Mouse (Mus musculus) heart, postnatal 0 days (tissue): ENCODE data around the gene Uevld. TPM values are rescaled to one million over a fixed set of nuclear protein-coding genes. Genes with fewer than 3 reads are reported as not detected.

Experiments
- ATAC-seq: fragments of 200-750 bp; cut with Nextera tagmentation; 2 replicates; pipeline ENCODE4 v1.8.0; 2017; ENCODE audit warnings: low read depth, moderate number of reproducible peaks, moderate library complexity; ENCODE audit not compliant: insufficient read depth
- DNase-seq: peaks from one replicate; pipeline ENCODE4 v3.0.0-alpha.2; 2016; ENCODE audit warnings: low spot score
- H3K27ac ChIP-seq: fragments of 300-500 bp; sonication (generic); 2 replicates; pipeline ENCODE4 v1.5.1; 2014; ENCODE audit warnings: low read depth, mild to moderate bottlenecking
- H3K27me3 ChIP-seq: fragments of 300-500 bp; sonication (generic); 2 replicates; pipeline ENCODE4 v1.6.1; 2014; ENCODE audit warnings: low read length, mixed read lengths; ENCODE audit not compliant: control insufficient read depth, insufficient read depth
- H3K36me3 ChIP-seq: fragments of 300-500 bp; sonication (generic); replicated peaks from 2 replicates; pipeline ENCODE4 v1.6.1; 2014; ENCODE audit warnings: low read length, mixed read lengths; ENCODE audit not compliant: control insufficient read depth, insufficient read depth
- H3K4me1 ChIP-seq: fragments of 300-500 bp; sonication (generic); 2 replicates; pipeline ENCODE4 v1.6.1; 2014; ENCODE audit warnings: antibody characterized with exemption; ENCODE audit not compliant: control insufficient read depth, insufficient read depth
- H3K4me2 ChIP-seq: fragments of 300-500 bp; sonication (generic); 2 replicates; pipeline ENCODE4 v1.6.1; 2014; ENCODE audit warnings: low read depth, mild to moderate bottlenecking, low read length, moderate library complexity
- H3K4me3 ChIP-seq: fragments of 300-500 bp; sonication (generic); 2 replicates; pipeline ENCODE4 v1.5.1; 2014; ENCODE audit warnings: low read depth, low read length
- H3K9ac ChIP-seq: fragments of 300-500 bp; sonication (generic); replicated peaks from 2 replicates; pipeline ENCODE4 v1.6.1; 2014; ENCODE audit warnings: low read depth, low read length, mixed read lengths
- H3K9me3 ChIP-seq: fragments of 300-500 bp; sonication (generic); replicated peaks from 2 replicates; pipeline ENCODE4 v1.6.1; 2016; ENCODE audit warnings: low read length; ENCODE audit not compliant: control insufficient read depth
- CTCF ChIP-seq: IDR thresholded peaks from 2 replicates; pipeline ENCODE4 v1.5.1; 2016; ENCODE audit warnings: antibody characterized with exemption, control low read depth, low read depth
- EP300 ChIP-seq: IDR thresholded peaks from 2 replicates; pipeline ENCODE4 v1.6.1; 2016; ENCODE audit warnings: antibody characterized with exemption, low read depth
- WGBS: fragments of 180-500 bp; shearing (Covaris S2); extraction: QIAGEN DNeasy Blood & Tissue Kit; methylation state at CpG from one replicate; pipeline ENCODE4 v1.1.7; 2014; 5-methylcytosine and 5-hydroxymethylcytosine counted together
- polyA plus RNA-seq: library from polyadenylated mRNA; unstranded; fragments of >200 nt; fragmentation: Nextera tagmentation; extraction: Ambion mirVana; gene quantifications from 2 replicates; pipeline ENCODE4 v1.2.1, GENCODE M21; 2015
- total RNA-seq: library from RNA; depleted of rRNA; stranded (reverse); fragments of >200 nt; gene quantifications from 2 replicates; pipeline ENCODE4 v1.2.3, GENCODE M21; 2014; ENCODE audit warnings: low replicate concordance

Uevld gene
- total and polyA plus RNA-seq, 2 experiments from 2014 or later, result 4.4 to 10.5 TPM

GRCm38 (mm10) chr7:47001125-47001899 is 43.0 kb upstream of the Uevld start:
- peaks cover 27% of the 10 kb centered on the region for H3K36me3 ChIP-seq
- no peak for TF ChIP-seq CTCF
- no peak for TF ChIP-seq EP300
- peaks cover 29% of the 10 kb centered on the region for H3K4me1 ChIP-seq
- H3K4me3 ChIP-seq, result no peak overlapping the region
- WGBS, result 57% methylated on average over 5 of the region's 5 CpGs
- ATAC-seq, result no peak
- H3K27ac ChIP-seq, result no peak overlapping the region
- no peak for DNase-seq
- H3K9ac ChIP-seq, result no peak overlapping the region
- no peaks in the 10 kb centered on the region for H3K27me3 ChIP-seq
- no peaks in the 10 kb centered on the region for H3K9me3 ChIP-seq
- H3K4me2 ChIP-seq, result no peak overlapping the region

DNA sequence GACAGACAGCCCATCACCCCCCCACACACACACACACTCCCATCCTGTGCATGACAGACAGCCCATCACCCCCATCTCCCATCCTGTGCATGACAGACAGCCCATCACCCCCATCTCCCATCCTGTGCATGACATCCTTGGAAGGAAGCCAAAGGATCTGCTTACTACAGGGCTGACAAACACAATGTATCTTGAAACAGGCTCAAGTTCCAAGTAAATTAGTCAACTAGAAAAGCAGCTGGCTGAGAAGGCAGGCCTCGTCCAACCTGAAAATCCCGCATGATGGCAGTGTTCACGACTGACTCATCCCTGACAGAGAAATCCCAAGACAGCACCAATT is 42.3 kb upstream of the Uevld start:
- TF ChIP-seq EP300 (no peak), CTCF (no peak)
- no peaks in the 10 kb centered on the region for H3K27me3 ChIP-seq
- no peak for DNase-seq
- peaks cover 34% of the 10 kb centered on the region for H3K36me3 ChIP-seq
- no peak overlapping the region for H3K4me3 ChIP-seq
- no peaks in the 10 kb centered on the region for H3K9me3 ChIP-seq
- ATAC-seq, result peak; percentile 71
- 56% methylated on average over 3 of the region's 3 CpGs for WGBS
- no peak overlapping the region for H3K27ac ChIP-seq
- no peak overlapping the region for H3K9ac ChIP-seq
- peaks cover 29% of the 10 kb centered on the region for H3K4me1 ChIP-seq
- H3K4me2 ChIP-seq, result no peak overlapping the region

GRCm38 (mm10) chr7:46999983-47000643 is 41.8 kb upstream of the Uevld start:
- Histone ChIP-seq H3K9me3 (no peaks in the 10 kb centered on the region), H3K4me2 (no peak overlapping the region), H3K4me3 (no peak overlapping the region), H3K27me3 (no peaks in the 10 kb centered on the region), H3K9ac (no peak overlapping the region), H3K36me3 (peaks cover 39% of the 10 kb centered on the region), H3K4me1 (peaks cover 29% of the 10 kb centered on the region), H3K27ac (no peak overlapping the region)
- WGBS, result 70% methylated on average over 8 of the region's 8 CpGs
- DNase-seq, result no peak
- no peak for TF ChIP-seq CTCF
- TF ChIP-seq EP300, result no peak
- ATAC-seq, result no peak

- no peaks in the 10 kb centered on the region for H3K27me3 ChIP-seq
- TF ChIP-seq CTCF, result no peak
- peaks cover 29% of the 10 kb centered on the region for H3K4me1 ChIP-seq
- ATAC-seq (no peak), DNase-seq (no peak)
- peaks cover 51% of the 10 kb centered on the region for H3K36me3 ChIP-seq
- no peaks in the 10 kb centered on the region for H3K9me3 ChIP-seq
- no peak overlapping the region for H3K27ac ChIP-seq
- H3K4me3 ChIP-seq, result no peak overlapping the region
- H3K4me2 ChIP-seq, result no peak overlapping the region
- no peak overlapping the region for H3K9ac ChIP-seq
- 94% methylated on average over 2 of the region's 2 CpGs for WGBS
Measured at GRCm38 (mm10) chr7:46998942-46999341, 40.6 kb upstream of the Uevld start.

DNA sequence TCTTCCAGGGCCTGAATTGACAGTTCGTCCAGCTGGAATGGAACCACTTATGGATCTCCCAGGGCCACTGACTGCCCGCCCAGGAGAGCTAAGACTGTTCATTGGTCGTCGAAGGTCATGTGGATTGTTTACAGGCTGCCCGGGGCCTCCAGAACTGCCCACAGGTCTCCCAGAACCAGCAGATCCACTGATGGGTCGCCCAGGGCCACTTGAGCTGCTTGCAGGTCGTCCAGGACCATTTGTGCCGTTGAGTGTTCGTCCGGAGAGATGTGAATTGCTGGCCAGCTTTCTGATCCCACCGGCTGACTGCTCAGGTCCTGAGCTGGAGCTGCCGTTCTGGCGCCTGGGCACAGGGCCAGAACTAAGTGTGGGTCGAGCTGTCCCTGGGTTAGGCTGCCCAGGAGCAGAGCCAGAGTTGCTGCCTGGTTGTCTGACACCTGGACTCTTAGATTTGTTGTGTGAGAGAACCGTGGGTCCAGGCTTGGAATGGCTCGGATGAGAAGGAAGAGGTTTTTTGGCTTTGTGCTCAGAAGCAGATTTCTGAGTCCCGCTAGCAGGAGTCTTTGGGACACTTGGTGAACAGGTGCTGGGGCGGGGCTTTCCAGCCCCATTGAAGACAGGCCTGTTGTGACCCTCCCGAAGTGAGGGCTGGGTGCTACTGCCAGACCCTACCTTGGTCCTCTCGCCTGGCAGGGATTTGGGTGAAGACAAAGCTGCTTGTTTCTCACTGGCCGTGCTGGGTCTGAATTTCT is 39.5 kb upstream of the Uevld start:
- H3K27ac ChIP-seq, result peak overlapping the region; percentile 62
- H3K27me3 ChIP-seq, result no peaks in the 10 kb centered on the region
- H3K4me3 ChIP-seq, result peak overlapping the region; percentile 23
- TF ChIP-seq EP300 (no peak), CTCF (no peak)
- H3K4me1 ChIP-seq, result peaks cover 19% of the 10 kb centered on the region
- 45% methylated on average over 21 of the region's 21 CpGs for WGBS
- peak overlapping the region; percentile 56 for H3K4me2 ChIP-seq
- H3K36me3 ChIP-seq, result peaks cover 62% of the 10 kb centered on the region
- DNase-seq (peak; percentile 25), ATAC-seq (peak; percentile 83)
- no peaks in the 10 kb centered on the region for H3K9me3 ChIP-seq
- H3K9ac ChIP-seq, result 0 out of 2 replicates have a peak overlapping the region, but pooled peaks have one; percentile 16
